Mouse (Mus musculus) WW6 (cell line): ENCODE measurements at regions not wholly inside any gene's neighbourhood (a gene's known extent, or its start where the extent isn't known, plus 50 kb on each side); places are given as distances from the start of the nearest gene placed in this dataset.

Experiments
- DNase-seq: peaks from one replicate; pipeline ENCODE4 v3.0.0-alpha.2; 2013; ENCODE audit warnings: low read depth, low spot score

- DNase-seq = no peak
These were observed 217.8 kb downstream of the Ahr start for GRCm38 (mm10) chr12:35317046-35317445.

GRCm38 (mm10) chr12:35314035-35314434, 220.8 kb downstream of the Ahr start:
- DNase-seq = no peak

GRCm38 (mm10) chr12:35313191-35313925, 221.5 kb downstream of the Ahr start:
- DNase-seq = no peak

DNA sequence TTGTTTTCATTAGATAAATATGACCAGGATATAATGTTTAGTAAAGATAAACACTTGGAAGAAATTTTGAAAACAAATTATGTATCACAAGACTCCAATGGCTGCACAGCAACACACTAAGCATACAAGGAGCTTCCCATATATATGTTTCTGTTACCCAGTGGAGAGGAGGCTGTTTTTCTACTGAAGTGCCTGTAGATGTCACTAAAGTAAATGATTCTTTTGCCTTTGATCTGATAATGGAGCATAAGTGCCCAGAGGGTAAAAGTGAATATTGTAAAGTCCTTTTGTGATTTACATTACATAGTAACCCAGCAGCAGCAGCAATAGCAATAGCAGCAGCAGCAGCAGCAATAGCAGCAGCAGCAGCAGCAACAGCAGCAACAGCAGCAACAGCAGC, 226.3 kb downstream of the Ahr start:
- no peak for DNase-seq

DNA sequence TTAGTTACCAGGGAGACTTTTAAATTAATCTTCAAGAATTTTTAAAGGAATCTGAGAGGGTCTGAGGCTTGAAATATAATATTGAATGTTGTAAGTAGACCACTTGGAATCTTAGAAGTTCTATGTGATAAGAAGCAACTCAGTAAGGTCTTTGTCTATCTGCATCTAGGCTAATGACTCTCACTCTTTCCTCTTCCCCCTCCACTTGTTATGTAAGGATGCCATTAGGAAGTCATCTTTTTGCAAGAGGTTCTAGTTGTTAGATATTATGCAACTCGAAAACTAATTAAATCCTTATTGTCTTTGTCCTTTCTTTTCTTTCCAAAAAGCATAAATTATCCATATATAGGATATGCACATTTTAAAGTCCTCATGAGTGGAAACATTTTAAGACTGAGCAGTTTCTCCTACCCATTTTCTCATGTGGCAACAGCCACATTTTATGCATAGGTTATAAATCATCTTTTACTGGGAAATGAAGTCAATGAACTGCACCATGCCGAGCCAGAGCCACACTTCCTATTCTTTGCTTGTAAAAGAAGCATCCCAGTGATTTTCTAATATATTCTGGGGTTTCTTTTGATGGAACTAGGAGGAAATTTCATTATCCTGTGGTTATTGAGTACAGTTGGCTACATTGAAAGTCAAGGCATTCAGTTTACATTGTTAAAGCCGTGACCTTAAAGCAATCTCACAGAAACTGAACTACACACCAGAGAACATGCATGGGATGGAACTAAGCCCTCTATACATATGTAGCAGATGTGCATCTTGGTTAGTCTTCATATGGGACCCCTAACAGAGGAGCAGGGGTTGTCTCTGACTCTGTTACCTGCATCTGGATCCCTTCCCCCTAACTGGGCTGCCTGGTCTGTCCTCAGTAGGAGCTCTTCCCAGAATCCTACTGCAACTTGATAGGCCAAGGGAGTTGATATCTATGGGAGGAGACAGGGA, 230.8 kb downstream of the Ahr start:
- no peak for DNase-seq

GRCm38 (mm10) chr12:35303188-35303587, 231.7 kb downstream of the Ahr start:
- no peak for DNase-seq

GRCm38 (mm10) chr12:35294668-35295067, 240.2 kb downstream of the Ahr start:
- DNase-seq = no peak

DNA sequence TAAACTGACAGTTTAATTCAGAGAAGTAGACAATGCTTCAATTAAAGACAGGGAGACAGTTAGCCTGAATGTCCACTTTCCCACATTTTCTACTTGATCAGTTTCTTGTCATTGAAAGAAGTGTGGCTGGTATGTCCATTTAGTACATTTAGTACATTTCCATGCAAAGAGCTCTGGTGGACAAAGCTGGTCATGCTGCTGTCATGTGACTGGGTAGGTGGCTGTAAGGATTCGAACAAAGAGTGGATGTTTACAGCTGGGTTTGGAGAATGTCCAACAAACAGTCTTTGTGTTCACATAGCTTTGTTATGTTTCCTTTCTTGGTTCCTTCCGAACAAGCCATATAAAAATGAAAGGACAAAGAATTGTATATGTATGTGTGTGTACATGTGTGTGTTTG, 241.3 kb downstream of the Ahr start:
- no peak for DNase-seq

- no peak for DNase-seq
These were observed 242.9 kb downstream of the Ahr start for GRCm38 (mm10) chr12:35291941-35292341.

DNA sequence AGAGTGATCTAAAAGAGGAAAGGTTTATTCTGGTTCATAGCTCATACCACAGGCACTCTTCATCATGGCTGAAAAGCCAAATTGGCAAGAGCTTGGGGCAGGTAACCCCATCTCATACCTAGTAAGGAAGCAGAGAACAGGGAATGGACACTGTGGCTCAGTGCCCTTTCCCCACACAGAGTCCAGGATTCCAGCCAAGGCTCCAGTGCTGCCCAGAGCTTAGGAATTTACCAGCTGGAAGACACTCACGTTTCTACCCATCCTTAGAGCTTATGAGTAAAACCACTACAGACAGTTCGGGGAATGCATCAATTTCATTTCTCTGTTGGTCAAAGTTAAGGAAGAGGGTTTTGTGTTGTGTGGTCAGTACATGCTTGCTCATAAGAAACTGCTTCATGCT, 241.0 kb downstream of the Snx13 start:
- no peak for DNase-seq

- DNase-seq = no peak
These were observed 240.6 kb downstream of the Snx13 start for GRCm38 (mm10) chr12:35287570-35287969.

DNA sequence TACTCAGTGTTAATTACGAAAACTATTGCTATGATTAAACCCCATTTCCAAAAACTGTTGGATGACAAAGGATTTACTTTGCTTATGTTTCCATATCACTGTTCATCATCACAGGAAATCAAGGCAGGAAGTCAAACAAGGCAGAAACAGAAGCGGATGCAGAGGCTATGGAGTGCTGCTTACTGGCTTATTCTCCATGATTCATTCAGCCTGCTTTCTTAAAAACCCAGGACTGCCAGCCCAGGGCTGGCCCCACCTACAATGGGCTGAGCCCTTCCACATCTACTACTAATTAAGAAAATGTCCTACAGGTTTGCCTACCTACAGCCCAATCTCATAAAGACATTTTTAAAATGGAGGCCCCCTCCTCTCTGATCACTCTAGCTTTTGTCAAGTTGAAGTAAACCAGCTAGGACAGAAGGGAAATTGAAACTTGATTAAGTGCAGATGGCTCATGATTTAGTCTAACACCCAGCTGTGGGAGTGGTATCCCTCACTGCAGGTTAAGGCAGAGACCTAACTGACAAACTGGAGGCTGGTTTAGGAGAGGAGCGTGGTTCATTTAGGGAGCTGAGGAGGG, 240.1 kb downstream of the Snx13 start:
- no peak for DNase-seq

- no peak for DNase-seq
These were observed 237.4 kb downstream of the Snx13 start for GRCm38 (mm10) chr12:35284345-35284744.

- no peak for DNase-seq
These were observed 236.9 kb downstream of the Snx13 start for GRCm38 (mm10) chr12:35283925-35284324.

DNA sequence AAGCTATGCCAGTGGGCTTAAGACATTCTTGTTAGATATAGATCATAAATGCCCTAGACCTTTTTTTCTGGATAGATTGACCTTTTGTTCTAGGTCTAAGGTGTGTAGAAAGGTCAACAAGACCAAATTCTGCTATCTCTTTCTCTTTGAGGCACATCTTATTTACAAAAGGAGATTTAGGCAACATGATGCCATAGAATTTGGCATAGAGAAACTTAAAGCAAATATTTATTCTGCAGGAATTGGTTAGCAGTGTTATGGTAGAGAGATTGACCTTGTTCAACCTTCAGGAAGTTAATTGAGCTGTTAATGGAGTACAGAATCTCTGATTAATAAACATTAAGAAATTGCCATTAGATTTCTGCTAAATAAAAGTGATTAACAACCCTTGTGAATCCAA, 236.4 kb downstream of the Snx13 start:
- no peak for DNase-seq

DNA sequence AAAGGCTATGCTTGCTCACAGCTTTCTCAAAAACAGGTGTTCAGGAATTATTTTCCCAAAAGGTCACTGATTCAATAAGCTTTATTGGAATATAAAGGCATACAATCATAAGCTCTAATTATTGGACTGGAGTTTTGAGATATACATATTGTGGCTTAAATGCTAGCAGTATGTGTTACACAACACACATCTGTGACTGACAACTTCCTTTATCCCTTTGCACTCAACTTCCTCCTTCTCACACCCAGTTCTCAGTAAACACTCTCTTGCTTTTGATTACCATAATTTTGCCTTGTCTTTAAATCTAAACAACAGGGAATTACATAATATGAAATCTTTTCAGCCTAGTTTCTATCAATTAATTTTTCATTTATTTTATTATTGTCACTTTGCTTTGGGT, 222.5 kb downstream of the Snx13 start:
- no peak for DNase-seq

GRCm38 (mm10) chr12:35268006-35268405, 221.0 kb downstream of the Snx13 start:
- no peak for DNase-seq

GRCm38 (mm10) chr12:35267023-35267654, 220.2 kb downstream of the Snx13 start:
- DNase-seq = no peak

DNA sequence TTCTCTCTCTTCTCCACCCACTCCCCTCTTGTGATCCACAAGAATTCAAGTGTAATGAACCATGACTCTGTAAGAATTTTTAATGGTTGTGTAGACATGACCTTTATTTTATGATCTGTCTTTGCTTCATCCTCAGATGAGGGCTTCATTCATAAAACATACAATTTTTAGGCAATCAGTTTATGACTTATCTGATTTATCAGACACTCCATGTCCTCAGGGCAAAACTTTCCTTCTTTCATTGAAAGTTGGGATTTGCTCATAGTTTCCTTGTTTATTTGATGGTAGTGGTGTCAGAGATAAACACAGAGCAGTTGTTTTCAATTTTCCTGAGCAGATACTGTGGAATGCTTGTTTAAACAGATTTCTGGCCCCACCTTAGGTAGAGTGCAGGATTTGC, 212.8 kb downstream of the Snx13 start:
- no peak for DNase-seq

- no peak for DNase-seq
These were observed 208.9 kb downstream of the Snx13 start for GRCm38 (mm10) chr12:35255723-35256401.

GRCm38 (mm10) chr12:35248476-35248875, 201.5 kb downstream of the Snx13 start:
- DNase-seq = no peak
